Mouse (Mus musculus) lung, postnatal 0 days (tissue): ENCODE results near the gene Zfp599.
A peak's percentile ranks its signal among the peaks of the same experiment; 100 is the strongest.
"Not testable (repeated sequence)": the region's sequence is repeated elsewhere in the genome, so short reads cannot be mapped to it uniquely, and the experiment has no call there.

Experiments used
- CTCF ChIP-seq: IDR thresholded peaks from 2 replicates; pipeline ENCODE4 v1.5.1; 2016; ENCODE audit warnings: antibody characterized with exemption, mild to moderate bottlenecking
- EP300 ChIP-seq: IDR thresholded peaks from 2 replicates; pipeline ENCODE4 v1.6.1; 2016; ENCODE audit warnings: antibody characterized with exemption, mild to moderate bottlenecking, control low read depth

DNA sequence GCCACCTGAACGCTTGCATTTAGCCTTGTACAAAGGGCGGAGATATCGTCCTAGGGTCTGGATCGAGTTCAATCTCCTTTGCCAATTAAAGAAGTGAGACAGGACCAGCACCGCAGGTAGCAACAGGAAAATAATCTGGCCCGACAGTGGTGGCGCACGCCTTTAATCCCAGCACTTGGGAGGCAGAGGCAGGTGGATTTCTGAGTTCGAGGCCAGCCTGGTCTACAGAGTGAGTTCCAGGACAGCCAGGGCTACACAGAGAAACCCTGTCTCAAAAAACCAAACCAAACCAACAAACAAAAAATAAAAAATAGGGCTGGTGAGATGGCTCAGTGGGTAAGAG is 48.2 kb upstream of the Zfp599 start:
- peak; percentile 16 for TF ChIP-seq CTCF
- TF ChIP-seq EP300 = not testable (repeated sequence)
